Mouse (Mus musculus) natural killer cell, adult 2 months (primary cell): ENCODE measurements around the gene Smg6.

ENCODE experiments used
- DNase-seq, 2 experiments: peaks; one replicate each; pipeline ENCODE4 v3.0.0; 2022; ENCODE audit warnings: low spot score in 2 of 2

The Smg6 gene

DNA sequence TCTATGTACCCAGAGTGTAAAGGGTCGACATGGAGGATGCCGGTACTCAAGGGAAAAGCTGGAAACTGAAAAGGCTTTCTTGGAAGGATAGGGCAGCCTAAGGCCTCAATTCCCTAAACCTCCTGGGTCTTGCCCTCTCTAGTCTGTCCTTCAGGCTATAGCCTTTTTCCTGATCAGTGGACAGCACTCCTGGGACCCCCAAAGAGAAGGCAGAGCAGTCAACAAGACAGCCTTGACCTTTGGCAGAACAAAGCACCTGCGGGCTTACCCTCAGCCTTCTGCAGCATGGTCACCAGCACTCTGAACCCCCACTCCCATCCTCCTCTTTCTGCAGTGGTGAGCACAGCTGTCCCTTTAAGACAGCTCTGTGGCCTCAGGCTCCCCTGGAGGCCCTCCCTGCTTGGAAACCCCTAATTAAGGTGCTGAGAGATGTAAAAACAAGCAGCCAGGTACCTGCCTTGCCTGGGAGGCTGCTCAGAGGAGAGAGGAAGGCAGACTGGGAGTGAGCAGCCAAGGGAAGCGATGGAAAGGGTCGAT lies 265.4 kb downstream of the Smg6 start, which contains the start of gene Dph1:
Gene Dph1 (minus strand): TSS at position 337 of the 537 bp plus-strand sequence.
- DNase-seq: no peak

GRCm38 (mm10) chr11:75191841-75192240 lies 266.2 kb downstream of the Smg6 start:
- no peak for DNase-seq

DNA sequence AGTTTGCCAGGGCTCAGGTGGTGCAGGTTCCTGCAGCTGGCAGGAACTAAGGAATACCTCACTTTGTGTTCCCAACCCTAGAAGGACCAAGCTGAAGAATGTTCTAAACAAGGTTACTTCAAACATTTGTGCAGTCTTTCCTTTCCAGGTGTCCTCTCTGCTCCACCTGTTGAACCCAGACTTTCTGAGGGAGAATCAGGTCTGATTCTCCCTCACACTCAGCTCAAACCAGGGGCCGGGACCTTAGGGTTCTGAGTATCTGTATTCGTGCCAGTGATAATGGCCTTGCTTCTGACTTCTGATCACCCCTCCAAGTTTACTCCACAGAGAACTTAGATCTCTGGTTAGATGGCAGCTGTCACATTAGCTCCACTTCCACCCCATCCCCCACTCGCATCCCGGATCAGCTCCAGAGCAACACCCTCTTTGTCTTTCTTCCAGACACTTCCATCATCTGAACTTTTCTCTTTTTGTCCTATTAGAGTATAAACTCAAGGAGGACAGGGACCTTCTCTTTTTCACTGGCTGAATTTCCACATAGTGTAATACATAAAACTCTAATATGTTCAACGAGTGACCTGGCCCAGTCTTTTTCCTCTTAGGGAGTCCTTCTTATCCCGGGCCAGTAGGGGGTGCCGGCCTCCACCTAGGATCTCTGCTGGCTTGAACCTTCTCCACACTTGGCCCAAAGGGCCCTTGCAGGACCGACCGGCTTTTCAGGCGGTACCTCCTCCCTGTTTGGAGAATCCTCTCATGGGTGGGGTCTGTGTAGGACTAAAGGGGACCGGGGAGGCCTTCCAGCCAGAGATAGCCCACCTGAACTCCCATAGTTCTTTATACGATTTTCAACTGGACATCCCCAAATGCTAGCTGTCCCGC lies 267.0 kb downstream of the Smg6 start:
- DNase-seq: peak; percentile 68 to 76

GRCm38 (mm10) chr11:75193256-75194071 lies 267.8 kb downstream of the Smg6 start, which contains the start of gene Rtn4rl1:
Gene Rtn4rl1 (plus strand): TSS chr11:75193783.
- DNase-seq: peak in 1 of 2 experiments; percentile 39

DNA sequence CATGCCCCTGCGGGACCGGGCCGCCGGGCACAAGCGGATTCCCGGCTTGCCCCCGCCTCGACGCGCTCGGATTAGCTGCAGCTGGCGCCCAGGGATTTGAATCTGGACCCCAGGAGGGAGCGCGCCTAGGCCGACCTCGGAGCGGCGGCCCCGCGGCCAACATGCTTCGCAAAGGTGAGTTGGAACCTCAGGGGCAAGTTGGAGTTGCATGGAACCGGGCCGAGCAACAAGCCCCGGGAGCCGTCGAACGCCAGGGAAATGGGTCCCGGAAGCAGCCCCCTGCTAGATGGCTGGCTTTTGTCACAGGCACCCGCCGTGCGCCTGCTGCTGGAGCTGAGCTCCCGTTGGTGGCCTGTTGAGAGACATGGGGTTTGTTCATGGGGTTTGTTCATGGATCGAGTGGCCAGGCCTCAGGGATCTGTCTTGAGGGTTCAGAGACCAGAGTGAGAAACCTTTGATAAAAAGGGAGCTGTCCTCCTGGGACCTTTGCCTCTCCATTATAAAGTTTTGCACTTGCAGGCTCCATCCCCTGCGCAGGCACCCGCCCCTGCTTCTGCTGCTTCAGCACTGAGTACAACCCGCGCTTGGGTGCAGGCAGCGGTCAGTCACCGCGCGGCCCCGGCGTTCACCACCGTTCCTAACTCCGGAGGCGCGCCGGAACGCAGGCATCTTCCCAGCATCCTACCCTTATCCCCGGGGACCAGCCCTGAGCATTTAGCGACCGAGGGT lies 268.7 kb downstream of the Smg6 start:
- peak in 1 of 2 experiments; percentile 31 for DNase-seq

DNA sequence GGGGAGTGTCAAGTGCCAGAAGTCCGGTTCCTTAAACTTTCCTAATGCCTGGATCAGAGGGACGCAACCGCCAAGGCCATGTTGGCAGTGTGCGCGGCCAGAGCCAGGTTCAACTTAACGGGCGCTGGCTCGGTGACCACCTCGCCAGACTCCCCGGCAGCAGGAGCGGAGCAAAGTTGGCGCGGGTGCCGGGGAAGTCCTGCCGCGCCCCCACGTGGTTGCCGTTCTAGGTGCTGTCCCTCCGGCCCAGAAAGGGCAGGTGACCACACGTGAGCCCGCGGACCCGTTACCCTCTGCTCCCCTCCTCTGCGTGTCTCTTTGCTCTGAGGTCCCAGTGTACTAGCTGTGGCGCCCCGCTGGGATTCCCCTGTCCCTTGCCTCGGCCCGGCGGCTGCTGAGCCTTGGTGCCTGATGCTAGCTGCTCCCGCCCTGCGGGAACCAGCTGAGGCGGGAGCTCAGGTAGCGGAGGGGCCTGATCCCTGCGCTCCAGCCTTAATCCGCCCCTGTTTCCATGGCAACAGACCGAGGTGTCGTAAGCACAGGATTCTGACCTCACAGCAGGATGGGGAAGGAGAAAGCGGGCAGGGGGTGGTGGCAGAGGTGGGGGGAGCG lies 269.3 kb downstream of the Smg6 start:
- DNase-seq: peak; percentile 55 to 64

GRCm38 (mm10) chr11:75196131-75196530 lies 270.5 kb downstream of the Smg6 start:
- no peak for DNase-seq

DNA sequence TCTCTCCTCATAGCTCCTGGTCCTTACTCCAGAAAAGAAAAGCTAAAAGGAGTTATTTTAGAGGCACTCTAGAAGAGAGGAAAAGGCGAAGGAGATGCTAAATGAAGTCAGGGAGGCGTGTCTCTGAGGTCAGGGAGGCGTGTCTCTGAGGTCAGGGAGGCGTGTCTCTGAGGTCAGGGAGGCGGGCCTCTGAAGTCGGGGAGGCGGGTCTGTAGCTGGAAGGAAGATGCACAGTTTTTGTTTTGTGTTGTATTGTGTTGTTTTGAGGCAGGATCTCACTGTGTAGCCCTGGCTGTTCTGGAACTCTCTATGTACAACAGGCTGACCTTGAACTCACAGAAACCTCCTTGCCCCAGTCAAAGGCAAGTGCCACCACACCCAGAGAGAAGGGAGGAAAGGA lies 272.3 kb downstream of the Smg6 start:
- no peak for DNase-seq

GRCm38 (mm10) chr11:75198792-75199191 lies 273.2 kb downstream of the Smg6 start:
- DNase-seq: no peak

- no peak for DNase-seq
These were observed 274.3 kb downstream of the Smg6 start for GRCm38 (mm10) chr11:75199951-75200350.

DNA sequence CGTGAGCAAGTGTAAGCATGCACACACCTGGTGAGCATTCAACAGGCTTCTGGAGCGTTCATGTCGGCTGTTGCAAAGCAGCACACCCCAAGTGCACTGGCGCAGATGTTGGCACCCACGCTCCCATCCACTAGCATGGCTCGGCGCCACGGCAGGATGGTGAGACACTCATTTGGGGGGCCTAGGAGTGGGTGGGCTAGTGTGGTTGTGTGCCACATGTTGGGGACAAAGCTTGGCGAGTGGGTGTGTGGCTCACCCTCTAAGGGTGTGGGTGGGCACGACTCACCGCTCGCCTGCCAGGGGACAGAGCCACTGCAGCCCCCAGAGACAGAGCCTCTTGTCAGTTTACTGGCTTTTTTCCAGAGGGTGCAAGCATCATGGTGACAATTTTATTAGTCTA lies 275.3 kb downstream of the Smg6 start:
- DNase-seq: no peak

DNA sequence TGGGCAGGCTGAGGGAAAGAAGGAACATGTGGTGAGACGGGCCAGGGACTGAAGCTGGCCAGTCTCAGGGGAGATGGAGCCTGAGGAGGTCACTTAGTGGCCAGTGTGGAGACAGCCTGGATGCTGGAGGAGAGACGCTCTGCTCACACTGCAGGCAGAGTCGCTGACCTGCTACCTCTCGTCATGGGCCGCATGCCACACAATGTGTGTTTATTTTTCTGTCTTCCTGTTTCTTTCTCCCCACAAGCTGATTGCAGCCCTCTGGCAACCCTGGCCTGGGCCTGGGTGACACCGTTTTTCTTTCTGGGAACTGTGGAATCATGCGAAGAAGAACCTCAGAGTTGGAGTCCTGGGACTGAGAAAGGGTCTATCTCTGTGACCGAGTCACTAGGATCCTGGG lies 276.1 kb downstream of the Smg6 start:
- DNase-seq: no peak

DNA sequence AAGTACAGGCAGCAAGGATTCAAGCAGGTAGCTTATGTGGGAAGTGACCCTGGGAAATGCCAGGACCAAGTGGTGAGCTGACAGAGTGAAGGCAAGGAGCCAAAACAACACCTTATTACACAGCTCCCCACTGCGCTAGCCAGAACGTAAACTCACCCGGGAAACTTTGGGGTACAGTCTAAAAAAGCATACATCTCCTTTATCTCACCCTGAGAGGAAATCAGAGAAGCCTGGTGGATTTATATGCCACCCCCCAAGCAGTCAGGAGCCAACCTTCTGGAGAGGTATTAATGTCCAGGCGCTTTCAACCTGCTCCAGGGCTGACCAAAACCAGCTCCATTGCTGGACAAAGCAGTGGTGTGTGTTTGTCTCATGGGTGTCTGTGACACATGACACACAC lies 278.3 kb downstream of the Smg6 start:
- no peak for DNase-seq

DNA sequence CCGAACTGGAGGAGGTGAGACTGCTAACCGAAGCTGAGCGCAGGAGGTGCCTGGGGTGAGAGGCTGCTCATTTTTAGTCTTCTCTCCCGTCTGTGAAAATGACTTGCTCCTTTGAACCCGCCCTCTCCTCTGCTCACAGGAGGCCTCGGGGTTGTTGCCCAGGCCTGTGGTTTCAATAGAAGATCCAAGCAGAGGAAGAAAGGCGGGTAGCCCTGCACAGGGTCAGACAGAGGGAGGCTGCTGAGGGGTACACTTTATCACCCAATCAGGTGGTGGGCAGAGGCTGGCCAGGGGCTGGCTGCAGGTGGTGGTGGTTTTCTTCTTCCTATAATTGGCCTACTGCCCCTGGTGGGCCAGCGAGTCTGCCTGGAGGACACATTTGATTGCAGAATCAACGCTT lies 278.8 kb downstream of the Smg6 start:
- no peak for DNase-seq

- no peak for DNase-seq
These were observed 280.7 kb downstream of the Smg6 start for GRCm38 (mm10) chr11:75206347-75206746.

- DNase-seq: peak; percentile 59 to 78
These were observed 283.7 kb downstream of the Smg6 start for GRCm38 (mm10) chr11:75209363-75209762.

- DNase-seq: no peak
These were observed 284.5 kb downstream of the Smg6 start for GRCm38 (mm10) chr11:75210093-75210492.

- no peak for DNase-seq
These were observed 285.1 kb downstream of the Smg6 start for GRCm38 (mm10) chr11:75210755-75211154.

GRCm38 (mm10) chr11:75212031-75212667 lies 286.5 kb downstream of the Smg6 start:
- DNase-seq: no peak

DNA sequence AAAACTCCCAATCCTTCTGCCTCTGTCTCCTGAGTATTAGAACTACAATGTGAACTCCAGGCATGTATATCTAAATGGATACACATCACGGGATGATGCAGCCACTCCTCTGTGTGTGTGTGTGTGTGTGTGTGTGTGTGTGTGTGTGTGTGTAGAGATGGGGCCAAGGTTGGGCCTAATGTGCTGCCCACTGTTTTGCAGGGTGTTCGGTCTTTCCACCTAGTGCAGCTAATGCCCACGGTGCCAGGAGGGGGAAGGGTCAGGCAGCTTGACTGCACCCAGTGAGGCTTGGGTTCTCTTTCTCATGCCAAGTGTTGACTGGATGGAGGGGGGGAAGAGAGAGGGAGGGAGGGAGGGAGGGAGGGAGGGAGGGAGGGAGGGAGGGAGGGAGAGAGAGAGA lies 287.3 kb downstream of the Smg6 start:
- DNase-seq: no peak
